Mouse (Mus musculus): ENCODE results near the gene Aldh16a1.
"Not testable (repeated sequence)": the region's sequence is repeated elsewhere in the genome, so short reads cannot be mapped to it uniquely, and the experiment has no call there.

Aldh16a1 gene

GRCm38 (mm10) chr7:45180896-45181477, 26.6 kb upstream of the Aldh16a1 start, which contains the start of gene Pth2:
TSS of gene Pth2 (plus strand) at chr7:45180995.
- no peak for ATAC-seq (ENCODE audit: insufficient number of reproducible peaks, low FRiP score, low TSS enrichment)

- ATAC-seq (ENCODE audit: insufficient number of reproducible peaks, low FRiP score, low TSS enrichment), result no peak
Measured at GRCm38 (mm10) chr7:45179469-45179868, 25.1 kb upstream of the Aldh16a1 start, which contains the start of gene Gfy. TSS of gene Gfy (minus strand) at chr7:45179569.

- no peak for ATAC-seq (ENCODE audit: insufficient number of reproducible peaks, low FRiP score, low TSS enrichment)
Measured at GRCm38 (mm10) chr7:45178550-45178949, 24.2 kb upstream of the Aldh16a1 start.

- no peak for ATAC-seq (ENCODE audit: insufficient number of reproducible peaks, low FRiP score, low TSS enrichment)
Measured at GRCm38 (mm10) chr7:45176356-45176755, 22.0 kb upstream of the Aldh16a1 start.

- no peak for ATAC-seq (ENCODE audit: insufficient number of reproducible peaks, low FRiP score, low TSS enrichment)
Measured at GRCm38 (mm10) chr7:45175929-45176328, 21.5 kb upstream of the Aldh16a1 start.

GRCm38 (mm10) chr7:45175398-45175797, 21.0 kb upstream of the Aldh16a1 start:
- no peak for ATAC-seq (ENCODE audit: insufficient number of reproducible peaks, low FRiP score, low TSS enrichment)

- no peak for ATAC-seq (ENCODE audit: insufficient number of reproducible peaks, low FRiP score, low TSS enrichment)
Measured at GRCm38 (mm10) chr7:45174567-45175280, 20.3 kb upstream of the Aldh16a1 start.

- not testable (repeated sequence) for ATAC-seq (ENCODE audit: insufficient number of reproducible peaks, low FRiP score, low TSS enrichment)
Measured at GRCm38 (mm10) chr7:45173772-45174171, 19.4 kb upstream of the Aldh16a1 start.

- no peak for ATAC-seq (ENCODE audit: insufficient number of reproducible peaks, low FRiP score, low TSS enrichment)
Measured at GRCm38 (mm10) chr7:45172974-45173373, 18.6 kb upstream of the Aldh16a1 start.

GRCm38 (mm10) chr7:45169495-45169894, 15.1 kb upstream of the Aldh16a1 start:
- peak; percentile 40 for ATAC-seq (ENCODE audit: insufficient number of reproducible peaks, low FRiP score, low TSS enrichment)

- no peak for ATAC-seq (ENCODE audit: insufficient number of reproducible peaks, low FRiP score, low TSS enrichment)
Measured at GRCm38 (mm10) chr7:45168656-45169055, 14.3 kb upstream of the Aldh16a1 start.

GRCm38 (mm10) chr7:45167761-45168445, 13.5 kb upstream of the Aldh16a1 start:
- ATAC-seq (ENCODE audit: insufficient number of reproducible peaks, low FRiP score, low TSS enrichment), result peak; percentile 8; the same call in 1 of the 2 replicates

- no peak for ATAC-seq (ENCODE audit: insufficient number of reproducible peaks, low FRiP score, low TSS enrichment)
Measured at GRCm38 (mm10) chr7:45166950-45167401, 12.6 kb upstream of the Aldh16a1 start.

- no peak for ATAC-seq (ENCODE audit: insufficient number of reproducible peaks, low FRiP score, low TSS enrichment)
Measured at GRCm38 (mm10) chr7:45165701-45166100, 11.3 kb upstream of the Aldh16a1 start.

- no peak for ATAC-seq (ENCODE audit: insufficient number of reproducible peaks, low FRiP score, low TSS enrichment)
Measured at GRCm38 (mm10) chr7:45164833-45165232, 10.4 kb upstream of the Aldh16a1 start.

GRCm38 (mm10) chr7:45163735-45164490, 9.5 kb upstream of the Aldh16a1 start, which contains the start of gene Slc17a7:
TSS of gene Slc17a7 (plus strand) at chr7:45163949.
- peak; percentile 5; the same call in 1 of the 2 replicates for ATAC-seq (ENCODE audit: insufficient number of reproducible peaks, low FRiP score, low TSS enrichment)

GRCm38 (mm10) chr7:45162996-45163615, 8.7 kb upstream of the Aldh16a1 start:
- no peak for ATAC-seq (ENCODE audit: insufficient number of reproducible peaks, low FRiP score, low TSS enrichment)

- peak; percentile 1; the same call in 1 of the 2 replicates for ATAC-seq (ENCODE audit: insufficient number of reproducible peaks, low FRiP score, low TSS enrichment)
Measured at GRCm38 (mm10) chr7:45162551-45162950, 8.2 kb upstream of the Aldh16a1 start.

- peak; percentile 79 for ATAC-seq (ENCODE audit: insufficient number of reproducible peaks, low FRiP score, low TSS enrichment)
Measured at GRCm38 (mm10) chr7:45161612-45162473, 7.5 kb upstream of the Aldh16a1 start.

Data from cerebellum, adult (tissue).